ENCODE assay signal across 8 mouse cellular contexts in genomic region chr19:20764214-20764613, GRCm38 (mm10). TPM values are rescaled to one million over a fixed set of nuclear protein-coding genes. Genes with fewer than 3 reads are reported as not detected.
DNase-seq lines count a peak whose midpoint lies in the region; ATAC-seq and TF ChIP-seq lines count a peak whose summit lies in the region.

No protein-coding gene starts in this region.

- H3K9ac ChIP-seq in heart, embryonic 11.5 days (ENCODE audit: low read depth, low read length) = no peak overlapping the region
- H3K9ac ChIP-seq in intestine, postnatal 0 days (ENCODE audit: low read depth, low read length) = no peak overlapping the region

- no peaks in the 10 kb centered on the region for H3K36me3 ChIP-seq in heart, embryonic 11.5 days (ENCODE audit: control insufficient read depth, insufficient read depth, low read length)
- no peaks in the 10 kb centered on the region for H3K36me3 ChIP-seq in intestine, postnatal 0 days (ENCODE audit: control insufficient read depth, insufficient read depth)

- no peak overlapping the region for H3K27ac ChIP-seq in heart, embryonic 11.5 days (ENCODE audit: low read depth, low read length)
- H3K27ac ChIP-seq in intestine, postnatal 0 days (ENCODE audit: low read depth, low read length) = no peak overlapping the region

- H3K27me3 ChIP-seq in heart, embryonic 11.5 days (ENCODE audit: control insufficient read depth, insufficient read depth, low read length) = no peaks in the 10 kb centered on the region
- H3K27me3 ChIP-seq in intestine, postnatal 0 days (replicated peaks; ENCODE audit: control insufficient read depth, insufficient read depth, low read length) = no peaks in the 10 kb centered on the region

- peak; percentile 81 for TF ChIP-seq CTCF in intestine, postnatal 0 days (IDR thresholded peaks at IDR 0.05; ENCODE audit: low read depth)

- DNase-seq in heart, postnatal 10 days = peak; percentile 29 to 44
- peak; percentile 33 for DNase-seq in MEL-GATA-1-ER (ENCODE audit: extremely low read depth, low read depth)
- peak; percentile 79 for DNase-seq in embryo, embryonic 10.5 days (ENCODE audit: low spot score)
- DNase-seq in lung, postnatal 14 days = peak; percentile 37
- no peak for DNase-seq in spleen, postnatal 4 days (ENCODE audit: low spot score in 2 of 2)
- no peak for DNase-seq in c-Kit-positive CD71-positive TER-119-positive erythroid progenitor cells, embryonic 14.5 days (ENCODE audit: low spot score)

- no peak overlapping the region for H3K4me2 ChIP-seq in heart, embryonic 11.5 days
- no peak overlapping the region for H3K4me2 ChIP-seq in intestine, postnatal 0 days (replicated peaks; ENCODE audit: low read depth)

- no peaks in the 10 kb centered on the region for H3K4me1 ChIP-seq in heart, embryonic 11.5 days (ENCODE audit: control insufficient read depth, insufficient read depth, low read length)
- H3K4me1 ChIP-seq in intestine, postnatal 0 days (replicated peaks; ENCODE audit: control insufficient read depth, insufficient read depth, low read length) = no peaks in the 10 kb centered on the region

- intact Hi-C loops in heart, postnatal 10 days (cut with DNase I) = loop anchor here (10.0 kb wide), 2 partner anchors 319 to 399 kb away; no protein-coding TSS in a partner anchor

- no peak for ATAC-seq in heart, embryonic 11.5 days (replicated peaks; ENCODE audit: insufficient number of reproducible peaks, low FRiP score, low TSS enrichment)
- ATAC-seq in intestine, postnatal 0 days = no peak

- H3K4me3 ChIP-seq in heart, embryonic 11.5 days (ENCODE audit: low read depth, low read length) = no peak overlapping the region
- H3K4me3 ChIP-seq in intestine, postnatal 0 days (ENCODE audit: low read depth, low read length) = no peak overlapping the region

- WGBS in heart, embryonic 11.5 days (ENCODE audit: insufficient replicate concordance) = 26% methylated on average over 1 of the region's 1 CpGs
- 13% methylated on average over 1 of the region's 1 CpGs for WGBS in intestine, postnatal 0 days

- H3K9me3 ChIP-seq in heart, embryonic 11.5 days (replicated peaks; ENCODE audit: control insufficient read depth, low read length) = no peaks in the 10 kb centered on the region
- no peaks in the 10 kb centered on the region for H3K9me3 ChIP-seq in intestine, postnatal 0 days (ENCODE audit: control insufficient read depth)

RNA-seq across cellular contexts. Expression of gene Aldh1a7, which starts 36.9 kb away (rescaled TPM):
- total RNA-seq in heart, postnatal 10 days (2021) = under 1 TPM; 0.27 to 0.93 TPM
- 0.65 and 0.70 TPM in 2 replicates for polyA plus RNA-seq in heart, embryonic 11.5 days (2014; fragmentation: Nextera tagmentation; extraction: Ambion mirVana)
- polyA plus RNA-seq in intestine, postnatal 0 days (2015; fragmentation: Nextera tagmentation; extraction: Ambion mirVana) = 10.3 and 10.4 TPM in 2 replicates

Comparison
In these comparisons a context has a peak if more than half of its experiments do, and no peak if none do; other contexts are left out.
1. DNase-seq: peak in heart, postnatal 10 days (2 of 2), MEL-GATA-1-ER (single experiment), embryo, embryonic 10.5 days (single experiment) and lung, postnatal 14 days (single experiment); none in spleen, postnatal 4 days (0 of 2) and c-Kit-positive CD71-positive TER-119-positive erythroid progenitor cells, embryonic 14.5 days (single experiment).